Mouse (Mus musculus): ENCODE data around the gene Actn4. TPM values are rescaled to one million over a fixed set of nuclear protein-coding genes. Genes with fewer than 3 reads are reported as not detected.

The Actn4 gene
- polyA plus RNA-seq, 1 experiment, result 66.0 TPM

DNA sequence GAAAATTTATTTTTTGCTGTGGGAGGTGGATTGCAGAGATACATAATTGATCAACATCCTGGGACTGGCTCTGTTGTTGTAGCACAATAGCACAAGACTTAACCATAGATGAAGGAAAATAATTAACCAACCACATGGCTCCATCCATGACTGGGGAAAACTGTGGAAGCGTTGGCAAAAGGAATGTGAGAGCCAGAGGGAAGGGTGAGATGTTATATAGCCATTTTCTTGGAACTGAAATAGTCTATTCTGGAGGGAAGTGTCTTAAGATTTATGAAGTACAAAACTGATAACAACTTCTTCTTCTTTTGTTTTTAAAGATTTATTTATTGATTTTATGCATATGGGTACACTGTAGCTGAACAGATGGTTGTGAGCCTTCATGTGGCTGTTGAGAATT, 114.9 kb downstream of the Actn4 start:
- no peak for TF ChIP-seq POLR2A (IDR thresholded peaks at IDR 0.05; ENCODE audit: borderline replicate concordance, control insufficient read depth, low read depth, low read length)
- no peak for TF ChIP-seq CTCF (IDR thresholded peaks at IDR 0.05; ENCODE audit: control insufficient read depth, insufficient read depth, low read length)
- H3K4me3 ChIP-seq (replicated peaks; ENCODE audit: control insufficient read depth, low read depth, low read length), result no peak overlapping the region
- H3K27ac ChIP-seq (ENCODE audit: control insufficient read depth, insufficient read depth, low read depth, low read length, poor library complexity), result no peak overlapping the region
- H3K4me1 ChIP-seq (ENCODE audit: control insufficient read depth, insufficient read depth, low read length), result no peaks in the 10 kb centered on the region
- 74% methylated on average over 1 of the region's 1 CpGs for WGBS

Other genes with a start within 250 kb of the Actn4 start
- 1.4 and 3.3 TPM in 2 replicates for gene Fbxo17, start 245.5 kb downstream of the Actn4 start, polyA plus RNA-seq (2011; ENCODE audit: insufficient read depth, insufficient read length, low replicate concordance, missing spikeins)
- 46.5 and 85.1 TPM in 2 replicates for gene Mrps12, start 220.5 kb downstream of the Actn4 start, polyA plus RNA-seq (2011; ENCODE audit: insufficient read depth, insufficient read length, low replicate concordance, missing spikeins)
- gene Sars2, start 220.3 kb downstream of the Actn4 start, polyA plus RNA-seq (2011; ENCODE audit: insufficient read depth, insufficient read length, low replicate concordance, missing spikeins), result 7.3 and 11.9 TPM in 2 replicates
- not detected in 2 replicates for gene Ccer2, start 206.2 kb downstream of the Actn4 start, polyA plus RNA-seq (2011; ENCODE audit: insufficient read depth, insufficient read length, low replicate concordance, missing spikeins)
- 18.7 and 28.3 TPM in 2 replicates for gene Sirt2, start 195.6 kb downstream of the Actn4 start, polyA plus RNA-seq (2011; ENCODE audit: insufficient read depth, insufficient read length, low replicate concordance, missing spikeins)
- 7.9 and 12.1 TPM in 2 replicates for gene Nfkbib, start 194.8 kb downstream of the Actn4 start, polyA plus RNA-seq (2011; ENCODE audit: insufficient read depth, insufficient read length, low replicate concordance, missing spikeins)
- 29.1 and 94.3 TPM in 2 replicates for gene Rinl, start 173.4 kb downstream of the Actn4 start, polyA plus RNA-seq (2011; ENCODE audit: insufficient read depth, insufficient read length, low replicate concordance, missing spikeins)
- 274 and 541 TPM in 2 replicates for gene Hnrnpl, start 153.8 kb downstream of the Actn4 start, polyA plus RNA-seq (2011; ENCODE audit: insufficient read depth, insufficient read length, low replicate concordance, missing spikeins)
- gene Ech1, start 137.1 kb downstream of the Actn4 start, polyA plus RNA-seq (2011; ENCODE audit: insufficient read depth, insufficient read length, low replicate concordance, missing spikeins), result 64.4 and 98.5 TPM in 2 replicates
- 31.4 and 67.1 TPM in 2 replicates for gene Lgals4, start 128.5 kb downstream of the Actn4 start, polyA plus RNA-seq (2011; ENCODE audit: insufficient read depth, insufficient read length, low replicate concordance, missing spikeins)
- not detected in 2 replicates for gene Lgals7, start 98.5 kb downstream of the Actn4 start, polyA plus RNA-seq (2011; ENCODE audit: insufficient read depth, insufficient read length, low replicate concordance, missing spikeins)
- not detected in 2 replicates for gene Capn12, start 80.9 kb downstream of the Actn4 start, polyA plus RNA-seq (2011; ENCODE audit: insufficient read depth, insufficient read length, low replicate concordance, missing spikeins)
- 184 and 225 TPM in 2 replicates for gene Eif3k, start 19.5 kb upstream of the Actn4 start, polyA plus RNA-seq (2011; ENCODE audit: insufficient read depth, insufficient read length, low replicate concordance, missing spikeins)
- gene Map4k1, start 19.7 kb upstream of the Actn4 start, polyA plus RNA-seq (2011; ENCODE audit: insufficient read depth, insufficient read length, low replicate concordance, missing spikeins), result 43.0 and 111 TPM in 2 replicates
- 0.93 and 2.7 TPM in 2 replicates for gene Ryr1, start 162.8 kb upstream of the Actn4 start, polyA plus RNA-seq (2011; ENCODE audit: insufficient read depth, insufficient read length, low replicate concordance, missing spikeins)
- gene Rasgrp4, start 172.5 kb upstream of the Actn4 start, polyA plus RNA-seq (2011; ENCODE audit: insufficient read depth, insufficient read length, low replicate concordance, missing spikeins), result 49.7 and 156 TPM in 2 replicates
- gene Fam98c, start 193.9 kb upstream of the Actn4 start, polyA plus RNA-seq (2011; ENCODE audit: insufficient read depth, insufficient read length, low replicate concordance, missing spikeins), result 37.8 and 56.8 TPM in 2 replicates
- gene Ggn, start 207.9 kb upstream of the Actn4 start, polyA plus RNA-seq (2011; ENCODE audit: insufficient read depth, insufficient read length, low replicate concordance, missing spikeins), result 0.59 TPM in 1 of 2 replicates, not detected in the other
- gene Spred3, start 208.1 kb upstream of the Actn4 start, polyA plus RNA-seq (2011; ENCODE audit: insufficient read depth, insufficient read length, low replicate concordance, missing spikeins), result 2.3 and 7.1 TPM in 2 replicates
- 93.2 and 170 TPM in 2 replicates for gene Psmd8, start 218.4 kb upstream of the Actn4 start, polyA plus RNA-seq (2011; ENCODE audit: insufficient read depth, insufficient read length, low replicate concordance, missing spikeins)